Mouse (Mus musculus): ENCODE measurements around the gene Nop14.

GRCm38 (mm10) chr5:34635665-34636192, 24.2 kb downstream of the Nop14 start:
- no peak for TF ChIP-seq ZNF384 (IDR thresholded peaks at IDR 0.05; ENCODE audit: low read depth, low read length)
- no peak for TF ChIP-seq CHD2 (IDR thresholded peaks at IDR 0.05; ENCODE audit: low read depth, low read length)
- no peak for TF ChIP-seq ZC3H11A (IDR thresholded peaks at IDR 0.05; ENCODE audit: borderline replicate concordance, low read depth, low read length)
- no peak for TF ChIP-seq HCFC1 (IDR thresholded peaks at IDR 0.05; ENCODE audit: borderline replicate concordance, insufficient read depth, low read length)
- no peak for TF ChIP-seq MAFK (IDR thresholded peaks at IDR 0.05; ENCODE audit: insufficient read depth, low read depth, low read length)
